Mouse (Mus musculus) ES-CJ7 (cell line): ENCODE results near the gene Dhx15.

Experiments used
- DNase-seq: peaks from one replicate; pipeline ENCODE4 v3.0.0; 2011; ENCODE audit warnings: low read depth, low spot score

The Dhx15 gene

DNA sequence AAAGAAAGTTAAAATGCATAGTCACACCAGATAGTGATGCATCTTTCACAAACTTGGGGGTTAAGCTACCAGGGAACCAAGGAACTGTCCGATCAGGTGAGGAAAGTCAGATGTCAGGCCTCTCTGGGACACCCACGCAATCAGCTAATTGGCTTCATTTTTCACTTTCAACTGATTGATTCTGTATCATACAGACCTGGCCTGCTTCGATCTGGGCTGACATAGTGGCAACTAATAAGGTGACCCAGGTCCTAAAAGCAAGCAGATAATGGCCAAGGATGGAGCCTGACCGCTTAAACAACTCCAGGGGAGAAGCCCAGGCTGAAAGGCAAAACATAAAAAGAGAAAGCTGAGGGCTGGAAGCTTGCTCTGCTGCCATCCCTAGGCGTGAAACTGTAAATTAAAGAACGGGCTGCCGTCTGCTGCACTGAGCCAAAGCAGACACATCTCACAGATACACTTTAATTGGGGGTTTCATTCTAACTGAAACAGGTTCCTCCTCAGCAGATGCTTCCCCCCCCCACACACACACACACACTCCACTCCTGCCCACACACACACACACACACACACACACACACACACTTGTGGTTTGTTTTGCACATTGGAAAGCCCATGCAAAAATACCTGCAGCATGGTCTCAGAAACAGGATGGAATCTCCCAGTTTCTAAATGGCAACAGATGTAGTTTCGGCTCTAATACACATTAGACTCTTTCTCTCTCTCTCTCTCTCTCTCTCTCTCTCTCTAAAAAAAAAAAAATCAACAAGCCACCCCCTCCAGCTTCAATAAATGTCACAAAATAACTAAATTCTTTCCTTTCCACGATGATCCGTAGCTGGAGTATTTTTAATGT, 79.3 kb downstream of the Dhx15 start:
- DNase-seq, result no peak
